Comparison of ENCODE assay signal across 11 mouse cellular contexts in the genomic region with DNA sequence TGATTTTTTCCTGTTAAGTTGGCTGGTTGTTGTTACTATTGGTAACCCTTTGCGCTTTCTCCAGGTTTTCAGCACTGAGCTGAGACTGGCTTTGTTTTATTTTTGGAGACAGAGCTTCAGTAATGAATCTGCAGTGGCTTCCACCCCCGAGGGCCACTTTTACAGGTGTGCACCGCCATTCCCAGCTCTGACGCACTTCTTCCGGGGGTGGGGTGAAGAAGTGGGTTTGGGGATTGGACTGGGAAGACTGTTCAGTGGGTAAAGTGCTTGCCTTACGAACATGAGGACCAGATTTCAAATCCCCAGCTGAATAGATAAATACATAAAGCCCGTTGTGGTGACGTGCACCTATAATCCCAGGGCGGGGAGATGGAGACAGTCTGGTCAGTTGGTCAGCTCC.
"Had no signal": no experiment of that assay in that cellular context is flagged by ENCODE, and none has a peak within 500 bp of the region (broad histone marks: within the 10 kb centered on the region; RNA-seq: fewer than 3 reads in every experiment).

No protein-coding gene starts in this region.

- H3K4me3 ChIP-seq: kidney, embryonic 15.5 days; limb, embryonic 13.5 days; myocyte had no signal

- H3K9me3 ChIP-seq: kidney, embryonic 15.5 days; limb, embryonic 13.5 days had no signal

- H3K4me2 ChIP-seq: kidney, embryonic 15.5 days; limb, embryonic 13.5 days had no signal

- H3K27ac ChIP-seq: hindbrain, postnatal 0 days; kidney, embryonic 15.5 days; limb, embryonic 13.5 days; liver, embryonic 14.5 days had no signal

- H3K9ac ChIP-seq: kidney, embryonic 15.5 days; limb, embryonic 13.5 days; liver, embryonic 14.5 days had no signal

- ATAC-seq: hindbrain, postnatal 0 days had no signal

- H3K36me3 ChIP-seq: kidney, embryonic 15.5 days; limb, embryonic 13.5 days had no signal

- H3K27me3 ChIP-seq: kidney, embryonic 15.5 days; limb, embryonic 13.5 days had no signal

- DNase-seq: kidney, adult 2 months; kidney, postnatal 14 days; left cerebral cortex, postnatal 4 days; lung, postnatal 10 days; thymus, adult 2 months; thymus, postnatal 25 days had no signal
